Mouse (Mus musculus) mouse trophoblast stem cell (cell line): ENCODE measurements around the gene Dcun1d4.
"Not testable (repeated sequence)": the region's sequence is repeated elsewhere in the genome, so short reads cannot be mapped to it uniquely, and the experiment has no call there.

Source experiments
- in situ Hi-C, 2 experiments: fragments of 300-500 bp; cut with MseI, MboI; formaldehyde crosslinking; loops; 2 replicates in 1 of 2; 3 replicates in 1 of 2; pipeline ENCODE4 v1.15.1; 2025

Gene Dcun1d4

DNA sequence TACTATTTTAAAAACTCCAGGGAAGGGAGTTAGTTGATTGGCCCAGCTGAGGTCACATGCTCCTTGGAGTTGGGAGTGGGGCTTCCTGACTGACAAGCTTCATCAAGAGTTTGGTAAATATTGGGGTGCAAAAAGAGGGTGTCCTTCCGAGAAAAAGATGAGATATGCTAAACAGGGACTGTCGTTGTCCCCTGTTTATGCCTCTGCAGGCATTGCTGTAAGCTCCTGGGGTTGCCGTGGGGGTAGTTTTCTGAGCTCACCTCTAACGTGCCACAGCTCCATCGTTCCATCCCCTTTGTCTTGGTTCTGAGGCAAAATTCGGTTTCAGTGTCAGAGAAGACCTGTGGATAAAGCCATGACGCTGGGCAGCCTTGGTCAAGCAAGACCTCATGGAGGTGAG is at the start of gene Dcun1d4:
Dcun1d4 (plus strand) TSS at position 301 of the 400 bp plus-strand sequence.
- in situ Hi-C loops = no loop called here

DNA sequence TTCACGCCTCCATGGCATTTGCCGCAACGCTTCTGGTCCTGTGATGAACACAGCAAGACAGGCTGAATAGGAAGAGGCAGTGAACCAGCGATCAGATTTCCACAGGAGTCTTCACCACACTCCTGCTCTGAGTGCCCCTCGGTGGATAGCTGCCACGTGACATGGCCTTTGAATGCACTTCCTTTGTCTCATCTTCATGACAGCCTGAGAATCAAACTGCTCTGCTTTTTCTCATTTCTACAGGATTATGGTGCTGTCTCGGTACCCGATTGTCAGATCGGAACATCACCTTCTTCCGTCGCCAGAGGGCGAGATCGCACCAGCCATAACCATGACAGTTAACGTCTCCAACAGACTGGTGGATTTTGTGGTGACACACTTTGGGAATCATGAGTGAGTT is 49.2 kb upstream of the Dcun1d4 start:
- in situ Hi-C loops = loop anchor here in 1 of 2 experiments (5.0 kb wide), 1 partner anchor 206 kb away; no protein-coding TSS in a partner anchor

DNA sequence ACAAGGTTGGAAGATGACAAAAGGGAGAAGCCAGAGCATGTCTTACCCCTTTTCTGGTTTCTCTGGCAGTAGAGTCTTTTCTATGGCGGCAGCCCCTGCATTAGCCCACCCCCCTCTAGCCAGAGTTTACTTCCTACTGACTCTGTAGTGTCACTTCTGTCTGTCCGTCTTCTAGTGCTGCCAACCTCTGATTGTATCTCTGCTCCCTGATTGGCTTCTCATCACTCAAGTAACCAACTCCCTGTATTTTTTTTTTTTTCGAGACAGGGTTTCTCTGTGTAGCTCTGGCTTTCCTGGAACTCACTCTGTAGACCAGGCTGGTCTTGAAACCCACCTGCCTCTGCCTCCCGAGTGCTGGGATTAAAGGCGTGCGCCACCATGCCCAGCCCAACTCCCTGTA is 48.0 kb upstream of the Dcun1d4 start:
- in situ Hi-C loops = loop anchor here in 1 of 2 experiments (5.0 kb wide), 1 partner anchor 204 kb away; no protein-coding TSS in a partner anchor

DNA sequence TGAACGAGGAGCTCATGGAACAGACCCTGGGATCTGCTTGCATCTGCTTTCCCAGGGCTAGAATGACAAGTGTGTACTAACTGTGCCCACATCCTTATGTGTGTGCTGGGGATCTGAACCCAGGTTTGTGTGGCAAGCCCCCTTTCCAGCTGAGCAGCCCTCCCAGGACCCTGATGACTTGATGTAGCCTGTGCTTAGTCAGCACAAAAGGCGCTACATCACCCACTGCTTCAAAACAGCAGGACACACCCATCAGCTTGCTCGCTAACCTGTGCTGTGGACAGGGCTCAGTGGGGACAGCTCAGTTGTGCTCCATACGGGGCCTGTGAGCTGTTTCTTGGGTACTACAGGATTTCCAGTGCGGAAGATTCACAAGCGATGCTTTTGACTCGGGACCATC is 46.0 kb upstream of the Dcun1d4 start:
- in situ Hi-C loops = loop anchor here in 1 of 2 experiments (5.0 kb wide), 1 partner anchor 203 kb away; no protein-coding TSS in a partner anchor

DNA sequence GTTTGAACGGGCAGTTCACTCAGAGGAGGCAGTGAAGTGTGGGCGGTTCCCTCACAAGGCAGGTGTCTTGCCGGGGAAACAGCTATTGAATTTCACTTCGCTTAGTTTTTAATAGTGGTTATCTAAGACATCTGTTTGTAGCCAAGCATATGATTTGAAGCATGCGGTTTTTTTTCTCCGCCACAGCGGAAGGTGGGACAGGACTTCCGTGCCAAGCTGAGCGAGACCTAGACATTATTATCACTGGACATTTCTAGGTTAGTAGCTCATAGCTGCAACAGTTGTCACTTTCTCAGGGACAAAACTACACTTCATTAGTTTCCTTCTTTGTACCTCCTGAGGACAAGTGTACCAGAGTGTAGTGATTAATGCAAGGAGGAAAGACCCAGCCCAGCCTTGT is 38.6 kb upstream of the Dcun1d4 start:
- in situ Hi-C loops = no loop called here

DNA sequence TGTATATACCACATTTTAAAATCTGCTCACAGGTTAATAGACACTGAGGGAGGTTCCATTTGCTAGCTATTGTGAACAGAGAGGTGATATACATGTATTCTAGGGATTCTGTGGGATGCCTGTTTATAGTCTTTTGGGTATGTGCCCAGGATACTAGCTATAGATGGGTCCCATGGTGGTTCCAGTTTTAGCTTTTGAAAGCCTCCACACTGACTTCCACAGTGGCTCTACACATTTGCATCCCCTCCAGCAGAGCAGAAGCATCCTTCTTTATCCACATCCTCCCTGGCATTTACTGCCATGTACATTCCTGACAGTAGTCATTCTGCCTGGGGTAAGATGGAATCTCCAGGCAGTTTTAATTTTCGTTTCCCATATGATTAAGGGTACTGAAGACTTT is 30.5 kb upstream of the Dcun1d4 start:
- in situ Hi-C loops = no loop called here

DNA sequence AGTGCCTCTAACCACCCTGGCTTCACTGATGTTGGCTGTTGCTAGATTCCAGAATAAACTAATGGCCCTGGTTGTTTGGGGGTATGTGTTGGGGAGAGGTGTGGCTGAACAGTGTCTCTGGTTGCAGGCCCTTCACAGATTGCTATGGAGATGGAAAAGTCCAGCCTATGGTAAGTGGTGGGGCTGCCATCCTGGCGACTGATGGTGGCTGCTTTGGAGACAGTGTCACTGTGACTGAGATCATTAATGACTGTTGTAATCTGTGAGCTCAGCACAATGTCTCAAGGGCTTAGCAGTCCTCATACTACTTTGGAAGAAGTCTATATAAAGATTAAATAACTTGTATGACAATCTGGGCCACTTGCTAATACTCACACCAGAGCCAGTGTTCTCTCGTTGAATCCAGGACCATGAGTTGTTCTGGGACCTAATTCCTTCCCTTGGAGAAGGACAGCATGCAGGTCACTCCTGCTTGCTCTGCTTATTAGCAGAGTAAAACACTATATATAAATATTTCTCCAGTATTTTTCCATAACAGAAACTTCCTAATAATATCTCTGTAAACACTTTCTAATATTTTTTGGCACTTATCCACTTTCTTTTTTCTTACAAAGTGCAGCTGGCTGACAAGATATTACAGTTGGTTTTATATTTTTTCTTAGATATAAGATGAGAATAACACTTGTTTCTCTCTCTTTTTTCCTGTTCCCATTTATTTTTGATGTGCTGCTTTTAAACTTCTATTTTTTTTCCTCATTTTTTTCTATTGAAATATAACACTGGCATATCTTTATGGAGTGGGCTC is 26.1 kb upstream of the Dcun1d4 start:
- in situ Hi-C loops = no loop called here

DNA sequence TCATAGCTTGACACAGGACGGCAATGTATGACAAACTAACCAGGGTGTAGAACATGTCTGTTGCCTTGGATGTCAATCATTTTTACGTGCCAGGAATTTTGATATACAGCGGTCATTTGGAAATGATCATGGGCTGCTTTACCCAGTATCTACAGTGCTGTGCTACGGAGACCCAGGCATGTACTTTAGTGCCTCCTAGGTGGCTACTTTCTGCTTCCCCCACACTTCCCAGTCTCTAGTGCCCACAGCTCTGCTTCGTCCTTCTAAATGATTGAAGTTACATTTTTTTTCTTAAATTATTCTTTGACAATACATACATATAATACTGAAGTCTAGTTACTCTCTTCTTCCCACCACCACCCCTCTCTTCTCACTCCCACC is 25.5 kb upstream of the Dcun1d4 start:
- in situ Hi-C loops = no loop called here

DNA sequence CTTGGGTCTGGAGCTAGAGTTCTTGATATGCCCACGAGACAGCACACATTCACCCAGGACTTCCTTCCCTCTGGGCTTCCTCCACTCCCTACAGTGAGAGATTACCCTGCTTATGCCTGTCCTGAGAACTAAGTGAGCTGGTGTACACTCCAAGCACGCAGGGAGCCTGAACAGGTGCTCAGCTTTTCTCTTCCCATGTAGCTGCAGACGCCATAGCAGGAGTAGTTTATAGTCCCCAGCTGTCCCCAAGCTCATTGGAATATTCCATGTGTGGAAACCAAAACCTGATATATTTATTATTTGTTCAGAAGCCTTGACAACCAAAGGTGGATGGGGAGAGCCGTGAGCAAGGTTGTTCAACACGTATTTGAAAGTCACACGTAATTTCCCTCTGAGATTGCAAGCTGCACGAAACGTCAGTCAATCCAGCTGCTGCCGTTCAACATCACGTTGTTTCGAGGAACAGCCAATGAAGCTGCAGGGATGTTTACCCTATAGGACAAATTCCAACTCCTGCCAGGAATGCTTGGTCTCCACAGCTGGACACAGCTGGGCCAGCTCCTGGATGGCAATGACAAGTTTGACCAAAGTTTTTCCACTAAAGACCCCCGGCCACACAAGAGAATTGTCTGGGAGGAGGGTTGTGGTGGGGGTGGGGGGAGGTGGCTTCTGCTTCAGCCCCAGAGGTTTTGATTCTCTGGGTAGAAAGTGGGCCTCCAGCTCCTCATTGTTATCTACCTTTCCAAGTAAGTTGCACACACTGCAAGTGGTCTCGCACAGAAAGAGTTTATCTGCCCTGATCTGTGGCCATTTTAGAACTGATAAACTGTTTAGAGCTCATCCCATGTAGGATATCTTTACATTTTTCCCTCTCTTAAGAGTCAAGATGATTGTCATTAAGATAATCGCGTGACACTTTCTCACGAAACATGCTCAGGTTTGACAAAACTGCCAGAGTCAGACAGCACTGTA is 12.1 kb upstream of the Dcun1d4 start:
- in situ Hi-C loops = no loop called here

DNA sequence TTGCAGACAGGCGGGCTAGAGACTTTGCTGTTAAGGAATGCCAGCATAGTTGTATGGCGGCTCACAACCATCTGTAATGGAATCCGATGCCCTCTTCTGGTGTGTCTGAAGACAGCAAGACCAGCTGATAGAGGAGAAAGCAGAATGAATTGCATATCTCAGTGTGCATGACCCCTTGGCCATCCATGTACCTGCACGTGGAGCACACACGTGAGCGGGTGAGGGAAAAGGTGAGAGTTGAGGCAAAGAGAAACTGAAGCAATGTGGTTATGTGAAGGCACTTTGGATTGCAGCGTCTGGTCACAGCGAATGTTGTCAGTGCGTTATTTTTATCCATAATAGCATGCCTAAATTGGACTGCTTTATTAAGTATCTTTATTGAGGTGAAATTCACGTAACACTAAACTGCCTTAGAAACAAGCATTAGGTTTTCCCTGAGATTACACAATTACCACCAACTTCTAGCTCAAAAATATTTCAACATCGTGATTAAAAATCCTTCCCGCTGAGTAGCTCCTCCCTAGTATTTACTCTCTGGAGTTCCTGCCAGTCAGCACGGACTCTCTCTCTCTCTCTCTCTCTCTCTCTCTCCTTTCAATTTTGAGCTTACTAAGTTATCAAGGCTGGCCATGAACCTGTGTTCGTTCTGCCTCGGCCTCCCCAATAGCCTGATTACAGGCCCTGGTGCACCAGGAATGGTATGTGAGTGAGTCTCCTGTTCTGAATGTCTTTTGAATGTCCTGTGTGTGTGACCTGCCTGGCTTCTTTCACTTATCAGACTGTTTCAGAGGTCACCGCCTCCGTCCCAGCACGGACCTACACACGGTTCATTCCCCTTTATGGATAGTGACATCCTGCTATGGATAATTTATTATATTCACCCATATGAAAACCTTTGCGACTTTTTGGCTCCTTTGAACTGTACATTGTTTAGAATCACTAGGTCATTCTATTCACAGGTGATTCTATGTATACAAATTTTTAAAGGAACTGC is 6.1 kb upstream of the Dcun1d4 start:
- in situ Hi-C loops = no loop called here

DNA sequence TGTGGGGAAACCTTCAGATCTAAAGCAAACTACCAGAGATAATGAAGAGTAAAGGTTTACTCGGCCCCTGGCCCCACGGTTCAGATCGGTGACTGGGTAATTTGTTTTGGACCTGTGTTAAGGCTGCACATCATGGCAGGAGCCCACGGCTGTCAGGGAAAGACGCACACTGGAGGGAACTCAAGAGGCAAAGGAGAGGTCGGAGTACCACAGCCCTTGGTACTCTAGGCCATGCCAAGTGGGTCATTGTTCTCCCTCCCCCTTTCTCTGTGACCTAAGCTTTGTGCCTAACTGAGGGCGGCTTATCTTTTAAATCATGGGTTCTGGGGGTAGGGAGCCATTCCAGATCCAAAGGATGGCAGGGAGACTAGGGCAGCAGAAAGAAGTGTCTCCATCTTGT is 601 bp downstream of the Dcun1d4 start:
- in situ Hi-C loops = no loop called here

DNA sequence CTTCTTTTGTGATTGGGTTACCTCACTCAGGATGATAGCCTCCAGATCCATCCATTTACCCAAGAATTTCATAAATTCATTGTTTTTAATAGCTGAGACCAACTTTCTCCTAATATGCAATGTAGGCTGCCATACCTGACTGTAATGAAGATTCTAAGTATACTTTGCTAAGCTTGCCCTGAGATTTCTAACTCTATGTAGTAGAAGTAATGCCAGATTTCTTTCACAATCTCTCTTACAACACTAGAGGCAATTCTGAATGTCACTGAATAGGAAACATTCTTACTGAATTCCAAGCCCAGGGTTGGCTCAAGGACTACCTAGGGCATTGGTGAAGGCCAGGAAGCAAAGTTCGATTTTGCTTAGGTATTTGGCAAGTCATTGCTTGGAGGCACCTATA is 1.6 kb downstream of the Dcun1d4 start:
- in situ Hi-C loops = not testable (repeated sequence)

DNA sequence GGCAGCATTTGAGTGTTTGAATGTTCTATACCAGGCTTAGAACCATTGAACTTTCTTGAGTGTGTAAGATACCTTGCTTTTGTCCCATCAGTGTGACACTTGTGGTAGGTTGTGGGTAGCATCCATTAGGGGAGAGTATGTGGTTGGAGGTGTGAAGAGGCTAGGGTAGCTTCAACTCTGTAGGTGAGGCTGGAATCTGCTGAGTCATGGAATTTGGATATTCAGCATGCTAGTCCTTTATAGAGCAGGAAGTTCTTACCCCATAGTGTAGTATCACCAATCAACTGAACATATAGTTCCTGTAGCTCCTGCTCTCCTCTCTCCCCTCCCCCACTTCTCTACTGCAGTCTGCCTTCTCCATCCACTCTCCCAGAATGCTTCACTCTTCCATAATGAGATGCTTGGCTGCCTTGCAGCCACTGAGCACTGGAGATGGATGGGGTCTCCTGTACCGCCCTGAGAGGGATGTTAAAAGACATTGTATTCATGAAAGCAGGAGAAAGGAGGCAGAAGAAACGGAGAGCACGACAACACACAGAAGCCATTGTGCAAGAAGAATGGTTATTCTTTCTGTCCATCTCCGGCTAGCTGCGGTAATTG is 3.3 kb downstream of the Dcun1d4 start:
- in situ Hi-C loops = no loop called here

DNA sequence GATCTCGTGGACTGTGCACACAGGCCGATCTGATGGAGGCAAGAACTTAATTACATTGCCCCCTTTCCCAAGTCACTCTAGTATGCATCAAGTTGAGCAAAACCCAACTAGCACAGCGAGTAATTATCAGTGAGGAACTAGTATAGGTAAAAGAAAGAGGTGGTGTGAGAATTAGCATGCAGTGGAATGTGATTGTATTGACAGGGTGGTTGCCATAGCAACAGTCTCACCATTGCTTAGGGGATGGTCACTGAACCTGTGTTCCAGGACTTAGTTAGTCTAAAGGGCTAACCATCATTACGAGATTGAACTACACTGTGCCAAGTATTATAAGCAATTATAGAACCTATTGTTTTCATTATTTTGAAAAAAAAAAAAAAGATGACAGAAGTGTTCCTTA is 5.7 kb downstream of the Dcun1d4 start:
- in situ Hi-C loops = no loop called here

DNA sequence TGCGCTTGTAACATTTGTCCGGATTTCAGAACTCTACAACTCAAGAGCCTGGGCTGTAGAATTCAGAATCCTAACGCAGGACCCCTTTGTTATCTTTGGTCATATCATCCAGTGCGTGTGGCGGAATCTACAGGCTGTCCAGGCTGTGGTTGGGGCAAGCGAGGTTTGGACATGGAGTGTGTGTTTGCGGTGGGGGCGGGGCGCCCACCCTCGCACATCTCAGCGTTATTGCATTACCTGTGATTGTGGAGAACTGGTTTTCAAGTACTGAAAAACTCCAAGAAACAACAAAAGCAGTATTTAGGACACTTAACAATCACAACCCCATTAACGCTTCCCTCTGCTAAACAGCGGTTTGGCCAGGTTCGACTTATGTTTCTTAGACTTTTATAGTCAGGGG is 9.1 kb downstream of the Dcun1d4 start:
- in situ Hi-C loops = no loop called here

DNA sequence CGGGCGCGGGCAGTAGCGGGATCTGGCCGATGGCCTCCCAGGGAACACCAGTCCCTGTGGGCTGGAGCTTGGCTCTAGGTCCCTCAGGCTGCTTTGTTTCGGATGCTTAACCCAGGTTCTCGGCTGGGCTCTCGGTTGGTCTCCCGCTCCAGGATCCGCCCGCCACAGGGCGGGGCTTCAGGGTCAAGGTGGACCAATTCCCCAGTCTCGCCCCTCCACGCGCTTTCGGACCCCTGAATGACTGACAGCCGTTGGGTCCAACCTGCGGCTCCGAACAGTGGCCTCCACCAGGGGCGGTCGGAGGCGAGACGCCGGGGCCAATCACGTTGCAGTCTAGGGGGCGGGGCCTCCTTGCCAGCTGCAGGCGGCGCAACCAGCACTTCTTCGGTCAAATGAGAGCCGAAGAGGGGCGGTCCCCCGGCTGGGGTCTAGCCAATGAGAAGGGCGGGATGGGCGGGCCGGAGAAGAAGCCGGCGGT is 9.8 kb downstream of the Dcun1d4 start:
- in situ Hi-C loops = no loop called here

DNA sequence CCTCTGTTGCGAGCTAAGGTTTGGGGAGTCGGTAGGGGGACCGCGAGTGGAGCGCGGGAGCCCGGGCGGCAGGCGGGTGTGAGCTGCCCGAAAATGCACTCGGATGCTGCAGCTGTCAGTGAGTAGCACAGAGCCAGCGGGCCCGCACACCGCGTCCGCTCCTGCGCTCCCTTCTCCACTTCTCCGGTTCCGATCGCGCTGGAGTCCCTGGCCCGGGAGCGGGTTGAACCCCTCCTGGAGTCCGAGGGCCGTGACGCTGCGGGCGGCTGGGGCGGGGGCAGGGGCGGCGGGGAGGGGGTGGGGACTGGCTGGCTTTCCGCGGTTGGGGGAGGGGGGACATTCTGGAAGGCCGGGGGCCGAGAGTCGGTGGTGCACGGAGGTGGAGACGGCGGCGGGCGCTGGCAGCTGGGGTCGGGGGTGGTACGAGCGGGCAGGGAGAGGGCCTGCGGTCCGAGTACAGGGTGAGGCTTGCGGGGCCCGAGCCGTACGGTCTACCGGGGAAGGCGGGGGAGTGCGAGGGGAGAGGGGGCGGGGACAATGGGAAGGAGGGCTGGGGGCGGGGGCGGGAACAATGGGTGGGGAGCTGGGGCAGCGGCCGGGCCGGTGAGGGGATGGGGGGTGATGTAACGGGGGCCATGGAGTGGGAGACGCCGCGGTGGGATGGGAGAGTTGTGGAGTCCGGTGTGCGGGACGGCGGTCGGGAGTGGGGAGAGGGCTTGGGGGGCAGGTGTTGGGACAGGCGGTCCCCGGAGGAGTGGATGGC is 10.5 kb downstream of the Dcun1d4 start:
- in situ Hi-C loops = no loop called here

DNA sequence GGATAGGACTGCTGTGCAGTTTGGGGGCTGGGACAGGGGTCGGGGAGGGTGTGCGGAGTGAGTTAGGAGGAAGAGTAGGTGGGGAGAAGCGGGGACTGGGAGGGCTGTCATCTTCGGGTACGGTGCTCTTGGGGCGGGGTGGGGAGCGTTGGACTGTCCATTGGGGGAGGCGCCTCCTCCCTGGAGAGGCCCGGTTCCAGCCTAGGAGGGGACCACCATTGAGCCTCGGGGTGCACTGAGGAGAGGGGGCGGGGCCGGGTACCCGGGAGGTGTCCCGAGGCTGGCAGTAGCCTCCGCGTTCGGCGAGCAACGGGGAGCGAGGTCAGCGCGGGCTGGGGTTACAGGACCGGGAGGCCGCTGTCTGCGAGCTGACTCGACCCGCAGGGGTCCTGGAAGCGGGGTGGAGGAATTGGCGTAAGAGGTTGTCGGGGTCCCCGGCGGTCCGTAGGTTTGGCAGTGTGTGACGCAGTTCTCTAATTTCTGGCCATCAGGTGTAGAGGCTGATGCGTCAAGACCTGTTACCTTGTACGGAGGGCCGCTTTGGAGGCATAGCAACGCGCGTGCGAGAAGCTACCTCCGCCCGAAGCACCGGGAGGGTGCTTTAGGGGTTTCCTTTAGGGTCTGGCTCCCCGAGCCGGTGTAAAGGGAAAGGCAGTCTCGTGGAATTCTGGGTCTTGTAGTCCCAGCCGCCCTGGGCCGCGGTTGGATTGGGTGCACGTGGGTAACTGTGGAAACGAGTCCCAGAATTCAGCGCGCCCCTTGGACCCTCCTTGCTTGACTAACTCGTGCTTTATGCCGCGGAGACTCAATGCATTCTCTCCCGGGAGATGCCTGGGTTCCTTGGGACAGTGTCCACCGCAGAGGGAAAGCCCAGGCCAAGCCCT is 11.3 kb downstream of the Dcun1d4 start:
- in situ Hi-C loops = no loop called here

DNA sequence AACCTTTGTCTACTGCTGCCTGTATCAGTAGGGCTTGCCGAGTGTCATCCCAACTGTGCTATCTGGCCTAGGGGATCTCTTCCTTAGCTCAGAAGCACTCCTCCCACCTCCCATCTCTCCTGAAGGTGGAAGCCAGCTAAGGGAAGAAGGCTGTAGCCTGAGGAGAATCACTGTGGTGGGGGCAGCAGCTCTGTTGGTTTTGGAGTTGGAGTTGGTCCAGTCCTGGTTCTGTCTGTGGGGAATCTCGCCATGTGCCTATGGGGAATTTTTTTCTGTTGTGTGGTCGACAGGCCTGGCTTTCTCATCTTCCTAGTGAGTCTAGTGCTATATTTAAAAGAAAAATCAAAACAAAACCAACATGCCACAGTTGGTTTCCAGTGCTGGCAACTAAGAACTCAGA is 16.6 kb downstream of the Dcun1d4 start:
- in situ Hi-C loops = no loop called here
